Mouse (Mus musculus) brain, embryonic 14.5 days (tissue): ENCODE data around the gene Tmem254a. TPM values are rescaled to one million over a fixed set of nuclear protein-coding genes. Genes with fewer than 3 reads are reported as not detected.
"Not testable (repeated sequence)": the region's sequence is repeated elsewhere in the genome, so short reads cannot be mapped to it uniquely, and the experiment has no call there.

Experiments used
- DNase-seq: peaks from one replicate; pipeline ENCODE4 v3.0.0-alpha.2; 2011; ENCODE audit warnings: low read depth
- polyA plus RNA-seq: library from polyadenylated mRNA; depleted of rRNA; stranded (reverse); fragments of >200 nt; gene quantifications from 2 replicates; pipeline ENCODE4 v1.2.3, GENCODE M21; 2012; rRNA removed

Tmem254a gene
- 3.0 and 3.4 TPM in 2 replicates for polyA plus RNA-seq

DNA sequence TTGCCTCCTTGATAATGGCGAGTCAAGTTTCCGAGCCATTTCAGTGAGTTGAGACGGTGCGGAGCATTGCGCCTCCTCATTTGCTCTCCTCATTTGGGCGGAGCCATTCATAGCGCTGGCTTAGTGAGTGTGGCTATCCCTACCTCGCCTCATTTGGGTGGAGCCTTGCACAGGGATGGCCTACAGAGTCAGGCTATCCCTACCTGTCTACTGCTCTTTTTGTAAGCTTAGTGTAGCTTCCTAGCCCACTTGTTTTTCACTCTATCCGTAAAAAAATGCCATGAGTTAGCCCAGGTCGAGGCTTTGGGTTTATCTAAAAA lies at the start of gene Tmem254a:
Gene Tmem254a, minus strand, starts transcription at position 111 of the 320 bp plus-strand sequence.
- DNase-seq: not testable (repeated sequence)

DNA sequence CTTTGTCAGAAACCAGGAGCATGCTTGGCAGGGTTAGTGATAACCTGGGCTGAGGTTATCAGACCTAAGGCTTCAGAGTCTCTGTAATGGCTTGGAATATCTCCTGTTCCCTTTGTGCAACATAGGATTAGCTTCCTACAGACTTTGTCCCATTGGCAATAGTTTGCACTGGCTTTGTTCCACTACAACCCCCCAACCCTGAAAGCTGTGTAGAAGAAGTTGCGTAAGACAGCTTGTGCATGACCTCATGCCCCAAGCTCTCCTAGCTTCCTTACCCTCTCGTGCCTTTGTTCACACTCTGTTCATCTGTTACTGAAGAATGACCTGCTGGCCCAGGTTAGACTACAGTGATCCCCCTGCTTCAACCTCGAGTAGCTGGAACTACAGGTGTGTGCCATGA lies 30.4 kb upstream of the Tmem254a start:
- not testable (repeated sequence) for DNase-seq

DNA sequence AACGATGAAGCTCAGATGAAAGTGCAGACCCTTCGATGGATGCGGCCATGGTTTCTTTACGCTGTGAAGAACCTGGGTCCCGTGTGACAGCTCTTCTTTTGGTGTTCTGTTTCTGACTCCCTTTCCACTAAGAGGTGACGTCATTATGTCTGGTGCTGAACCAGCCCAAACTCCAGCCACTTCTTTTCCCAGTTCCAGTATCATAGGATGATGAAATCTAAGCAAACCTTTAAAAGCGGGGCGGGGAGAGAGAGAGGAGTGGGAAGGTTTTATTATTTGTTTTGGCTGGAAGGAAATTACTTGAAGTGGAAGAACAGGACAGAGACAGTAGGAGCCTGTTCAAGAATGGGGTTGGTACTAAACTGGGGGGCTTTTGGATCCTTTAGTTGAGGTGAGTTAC lies 10.5 kb upstream of the Tmem254a start, which contains the start of gene Cphx1:
Gene Cphx1, plus strand, starts transcription at position 301 of the 400 bp plus-strand sequence.
- DNase-seq: not testable (repeated sequence)

DNA sequence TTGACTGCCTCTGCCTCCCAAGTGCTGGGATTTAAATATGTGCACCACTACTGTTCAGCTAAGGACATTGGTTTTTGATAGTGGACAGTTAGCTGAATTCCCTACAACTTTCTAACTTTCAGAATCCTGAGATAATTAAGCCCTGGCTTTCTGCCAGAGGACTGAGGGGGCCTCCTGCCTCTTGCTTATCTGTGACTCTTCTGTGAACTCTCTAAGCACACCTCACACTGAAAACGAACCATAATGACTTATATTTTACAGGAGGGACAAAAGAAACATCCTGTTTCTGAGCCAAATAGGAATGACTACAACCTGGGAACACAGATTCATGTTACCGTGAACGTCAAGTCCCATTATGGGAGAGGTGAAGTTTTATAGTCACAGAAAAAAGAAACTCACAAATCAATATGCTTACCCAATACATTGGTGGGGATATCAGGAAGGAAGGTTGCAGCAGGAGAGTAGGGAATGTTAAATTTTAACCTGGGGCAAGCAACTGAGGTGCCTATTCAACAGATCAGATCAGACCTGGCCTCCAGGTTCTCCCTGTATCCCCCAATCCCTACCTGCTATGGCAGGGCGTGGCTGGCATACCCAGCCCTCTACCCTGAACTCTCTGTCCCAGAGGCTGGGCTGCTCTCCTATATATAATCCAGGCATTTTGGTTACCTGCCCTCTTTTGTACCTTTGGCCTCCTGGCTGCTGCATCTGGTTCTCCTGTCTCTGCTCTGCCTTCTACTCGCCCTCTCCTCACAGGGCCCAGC lies 9.6 kb upstream of the Tmem254a start:
- DNase-seq: not testable (repeated sequence)

DNA sequence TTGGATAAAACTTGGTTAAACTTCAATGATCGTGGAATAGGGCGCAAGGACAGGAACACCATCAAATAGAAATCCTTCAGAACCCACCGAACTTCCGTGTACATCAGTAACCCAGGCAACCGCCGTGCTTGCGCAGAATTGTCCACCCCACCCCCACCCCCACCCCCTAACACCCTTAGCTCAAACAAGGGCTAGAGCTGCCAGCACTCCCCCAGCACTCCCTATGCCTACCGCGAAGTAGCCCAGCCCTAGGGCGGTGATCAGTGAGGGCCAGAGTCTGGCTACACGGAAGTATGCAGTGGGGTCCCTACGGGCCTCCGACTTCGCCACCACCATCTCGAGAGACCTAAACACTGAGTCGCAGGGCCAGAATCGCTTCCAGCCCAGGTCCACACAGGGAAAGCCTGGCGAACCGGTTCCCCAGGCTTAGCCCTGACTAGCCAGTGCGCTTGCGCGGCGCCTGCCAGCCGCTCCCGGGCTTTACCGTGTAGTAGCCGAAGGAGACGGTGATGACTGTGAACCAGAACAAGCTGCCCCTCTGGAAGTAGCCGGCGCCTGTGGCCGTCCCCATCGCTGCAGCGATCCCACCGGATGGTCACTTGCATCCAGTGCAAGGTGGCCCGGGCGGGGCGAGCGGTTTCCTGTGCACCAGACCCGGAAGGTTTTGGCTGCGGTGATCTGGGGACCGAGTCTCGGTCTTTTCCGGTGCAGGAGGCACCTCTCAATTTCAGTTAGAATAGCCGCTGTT lies 484 bp downstream of the Tmem254a start:
- not testable (repeated sequence) for DNase-seq

DNA sequence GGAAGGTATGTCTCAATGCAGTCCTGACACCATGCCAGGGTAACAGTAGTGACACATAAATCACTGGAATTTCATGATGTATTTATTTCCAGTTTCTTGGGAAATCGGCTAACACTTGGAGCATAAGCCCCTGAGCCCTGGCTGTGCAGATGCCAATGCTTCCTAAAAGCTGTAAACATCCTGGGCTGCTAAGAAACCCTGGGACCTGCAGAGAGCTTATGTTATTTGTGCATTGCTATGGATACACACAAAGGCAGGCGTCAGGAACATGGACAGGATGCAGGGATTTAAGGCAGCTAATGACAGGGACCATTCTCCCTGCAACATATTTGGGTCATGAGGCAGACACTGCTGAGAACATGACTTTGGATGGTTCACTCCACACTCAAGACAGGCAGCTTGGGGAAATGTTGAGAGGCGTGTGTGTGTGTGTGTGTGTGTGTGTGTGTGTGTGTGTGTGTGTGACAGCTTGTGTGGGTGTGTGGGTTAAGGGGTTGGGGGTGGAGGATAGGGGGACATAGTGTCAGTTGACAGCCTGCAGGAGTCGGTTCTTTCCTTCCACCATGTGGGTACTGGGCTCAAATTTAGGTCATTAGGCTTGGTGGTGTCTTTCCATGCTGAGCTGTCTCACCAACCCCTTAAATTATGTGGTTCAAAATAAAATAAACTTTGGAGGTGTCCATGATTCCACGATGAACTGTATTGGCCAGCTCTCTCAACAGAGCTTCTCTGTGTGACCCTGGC lies 8.9 kb downstream of the Tmem254a start:
- not testable (repeated sequence) for DNase-seq

DNA sequence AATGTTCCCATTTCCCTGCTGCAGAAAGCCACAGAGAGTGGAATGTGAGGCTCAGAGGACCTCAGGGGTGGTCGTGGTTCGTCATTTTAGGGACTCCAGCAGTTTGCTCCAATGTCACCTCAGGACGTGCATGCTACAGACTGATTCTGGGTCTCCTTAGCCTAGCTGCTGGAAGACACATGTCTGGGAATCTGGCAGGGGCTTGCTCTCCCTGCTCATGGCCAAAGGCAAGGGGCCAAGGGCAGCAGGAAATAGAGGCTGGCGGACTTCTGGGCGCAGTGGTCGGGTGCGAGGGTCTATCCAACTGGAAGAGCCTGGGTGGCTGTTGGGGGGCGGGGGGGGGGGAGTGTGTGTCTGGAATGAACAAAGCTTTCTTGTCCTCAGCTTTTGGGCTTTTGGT lies 18.5 kb downstream of the Tmem254a start:
- not testable (repeated sequence) for DNase-seq

DNA sequence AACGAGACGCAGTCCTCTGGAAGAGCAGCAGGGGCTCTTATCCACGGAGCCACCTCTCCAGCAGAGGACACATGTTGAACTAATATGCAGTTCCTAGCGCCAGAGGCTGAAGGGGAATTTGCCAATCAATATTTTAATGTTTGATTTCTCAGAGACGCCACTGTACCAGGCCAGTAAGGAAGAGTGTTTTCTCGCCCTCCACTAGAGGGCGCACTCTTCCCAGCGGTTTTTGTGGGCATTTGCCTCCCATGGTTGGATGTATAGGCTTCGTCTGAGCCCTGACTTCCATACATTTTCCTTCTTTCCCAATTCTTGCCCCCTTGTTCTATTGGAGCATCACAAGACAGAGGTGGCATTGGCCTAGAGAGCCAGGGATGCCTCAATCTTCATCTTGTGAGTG lies 20.2 kb downstream of the Tmem254a start:
- DNase-seq: not testable (repeated sequence)

DNA sequence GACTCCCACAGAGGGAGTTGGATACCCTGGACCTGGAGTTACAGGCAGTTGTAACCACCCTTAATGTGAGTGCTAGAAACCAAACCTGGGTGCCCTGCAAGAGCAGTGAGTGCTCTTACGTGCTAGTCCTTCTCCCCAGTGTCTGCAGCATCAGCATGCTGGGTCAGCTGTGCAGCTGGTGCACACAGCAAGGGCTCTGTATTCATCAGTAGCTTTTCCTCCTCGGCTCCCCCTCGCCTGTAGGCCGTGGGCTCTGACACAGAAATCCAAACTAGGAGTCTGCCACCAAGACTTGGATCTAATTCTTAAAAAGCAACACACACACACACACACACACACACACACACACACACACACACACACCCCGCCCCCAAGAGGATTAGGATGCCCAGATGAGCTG lies 22.2 kb downstream of the Tmem254a start:
- not testable (repeated sequence) for DNase-seq

DNA sequence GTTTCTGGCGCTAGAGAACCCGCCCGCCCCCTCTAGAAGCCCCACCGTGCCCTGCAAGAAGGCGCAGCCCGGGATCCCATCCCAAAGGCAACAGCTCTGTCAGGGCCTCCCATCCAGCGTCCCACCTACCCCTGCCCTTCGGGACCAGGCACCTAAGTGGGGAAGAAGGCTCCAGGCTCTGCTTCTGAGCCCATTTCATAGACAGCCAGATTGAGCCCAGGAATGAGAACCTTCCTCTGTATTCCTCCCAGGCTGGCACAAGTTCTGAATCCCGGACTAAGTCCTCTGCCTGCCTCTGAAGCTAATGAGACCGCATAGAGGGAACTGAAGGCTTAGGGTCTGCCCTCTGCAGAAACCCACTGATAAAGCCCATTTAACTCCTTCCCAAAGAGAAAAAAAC lies 24.5 kb downstream of the Tmem254a start, which contains the start of gene Plac9a:
Gene Plac9a, minus strand, starts transcription at position 101 of the 400 bp plus-strand sequence.
- not testable (repeated sequence) for DNase-seq

DNA sequence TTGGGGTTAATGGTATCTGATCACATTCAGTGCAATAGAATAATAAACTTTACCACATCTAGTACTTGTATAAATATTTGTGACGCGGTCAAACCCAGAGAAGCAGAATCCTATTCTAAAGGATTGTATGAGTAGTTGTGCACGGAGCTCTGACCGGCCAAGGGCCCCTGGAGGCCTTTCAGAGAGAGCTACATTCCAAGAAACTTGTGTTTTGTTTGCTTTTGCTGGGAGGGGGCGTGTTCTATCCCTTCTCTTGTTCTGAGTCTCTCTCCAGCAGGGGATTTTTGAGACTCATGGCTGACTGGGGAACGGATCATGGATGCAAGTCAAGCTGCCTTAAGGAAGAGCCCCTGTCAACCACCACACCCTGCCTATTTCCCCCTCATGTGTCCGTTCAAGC lies 31.8 kb downstream of the Tmem254a start:
- DNase-seq: not testable (repeated sequence)

DNA sequence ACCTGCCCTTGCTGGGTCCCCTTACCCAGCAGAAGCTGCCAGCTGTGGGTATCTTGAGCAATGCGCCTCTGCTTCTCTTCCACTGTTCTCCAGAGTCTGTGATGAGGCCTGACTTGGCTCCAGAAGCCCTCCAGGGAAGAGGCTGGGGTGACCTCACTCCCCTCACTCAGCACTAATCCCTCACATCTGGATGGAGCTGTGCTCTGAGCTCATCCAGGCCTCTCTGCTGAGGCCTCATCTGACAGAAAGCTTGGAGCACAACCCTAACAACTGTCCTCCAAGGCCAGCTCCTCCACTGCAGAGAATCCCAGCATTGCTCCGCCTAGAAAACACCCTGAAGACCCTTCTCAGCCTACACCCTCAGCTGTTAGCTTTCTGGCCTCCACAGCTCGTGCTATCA lies 32.9 kb downstream of the Tmem254a start:
- DNase-seq: not testable (repeated sequence)

DNA sequence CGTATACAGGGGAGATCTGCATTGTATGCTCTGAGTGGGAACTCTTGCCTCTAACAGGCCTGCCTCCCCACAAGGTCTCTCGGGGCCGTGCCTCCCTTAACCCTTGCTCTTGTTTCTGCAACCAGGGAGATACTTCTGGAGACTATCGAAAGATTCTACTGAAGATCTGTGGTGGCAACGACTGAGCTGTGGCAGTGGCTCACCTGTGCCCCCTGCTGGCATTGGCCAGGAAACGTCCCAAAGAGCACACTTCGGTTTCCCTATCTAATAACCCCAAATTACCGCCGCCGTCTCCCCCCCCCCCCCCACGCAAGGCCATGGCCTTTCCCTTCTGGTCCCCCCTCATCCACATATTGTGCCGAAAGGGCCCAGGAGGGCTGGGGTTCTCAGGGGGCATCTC lies 41.6 kb downstream of the Tmem254a start:
- DNase-seq: not testable (repeated sequence)

DNA sequence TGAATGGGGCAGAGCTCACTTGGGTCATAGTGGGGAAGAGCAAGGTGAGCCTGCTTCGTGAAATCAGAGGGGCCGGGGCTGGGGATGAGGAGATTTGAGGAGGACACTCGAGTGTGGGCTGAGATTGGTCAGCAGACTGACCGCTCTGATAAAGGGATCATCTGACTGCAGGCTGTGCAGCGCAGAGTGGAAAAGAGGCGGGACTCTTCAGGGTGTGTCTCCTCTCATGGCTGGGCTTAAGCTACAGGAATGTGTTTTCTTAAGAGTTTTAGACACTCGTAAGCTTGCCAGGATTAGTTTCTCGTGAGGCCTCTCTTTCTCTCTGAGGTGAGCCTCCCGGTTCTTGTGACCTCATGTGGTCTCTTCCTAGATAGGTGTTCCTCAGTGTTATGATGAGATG lies 45.7 kb downstream of the Tmem254a start:
- DNase-seq: not testable (repeated sequence)

DNA sequence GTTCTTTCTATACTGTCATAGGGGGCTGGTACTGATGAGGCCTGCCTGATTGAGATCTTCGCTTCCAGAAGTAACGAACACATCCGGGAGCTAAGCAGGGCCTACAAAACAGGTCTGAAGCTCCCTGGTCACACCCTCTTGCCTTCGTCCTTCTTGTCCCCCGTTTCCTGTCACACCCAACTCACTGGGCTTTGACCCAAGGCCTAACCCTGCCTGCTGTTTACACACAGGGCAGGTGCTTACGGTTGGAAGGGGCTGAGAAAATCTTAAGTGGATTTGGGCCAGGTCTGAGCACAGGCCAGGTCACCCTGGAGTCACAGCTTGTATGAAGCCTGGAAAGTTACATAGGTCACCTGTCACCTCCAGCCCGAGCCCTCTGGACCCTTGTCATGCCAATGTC lies 50.8 kb downstream of the Tmem254a start:
- DNase-seq: not testable (repeated sequence)

Other genes with a start within 250 kb of the Tmem254a start
- 59.5 and 71.6 TPM in 2 replicates for gene Ppif, start 233.5 kb downstream of the Tmem254a start, polyA plus RNA-seq
- gene Zcchc24, start 158.6 kb downstream of the Tmem254a start, polyA plus RNA-seq: 14.8 and 19.6 TPM in 2 replicates
- 2.3 and 3.4 TPM in 2 replicates for gene Anxa11, start 85.5 kb downstream of the Tmem254a start, polyA plus RNA-seq
- gene Plac9a, start 24.6 kb downstream of the Tmem254a start, polyA plus RNA-seq: 0.29 TPM in 1 of 2 replicates, not detected in the other
- gene Cphx1, start 10.6 kb upstream of the Tmem254a start, polyA plus RNA-seq: 0.09 TPM in 1 of 2 replicates, not detected in the other
- 8.7 and 8.8 TPM in 2 replicates for gene Duxbl1, start 50.9 kb upstream of the Tmem254a start, polyA plus RNA-seq
- gene Gm9780, start 115.0 kb upstream of the Tmem254a start, polyA plus RNA-seq: 6.8 and 7.7 TPM in 2 replicates
- gene Tmem254c, start 139.7 kb upstream of the Tmem254a start, polyA plus RNA-seq: 1.9 TPM in 1 of 2 replicates, not detected in the other
- not detected in 2 replicates for gene Cphx2, start 153.8 kb upstream of the Tmem254a start, polyA plus RNA-seq
- gene Cphx3, start 154.6 kb upstream of the Tmem254a start, polyA plus RNA-seq: not detected in 2 replicates
- gene Duxbl2, start 190.7 kb upstream of the Tmem254a start, polyA plus RNA-seq: not detected in 2 replicates